ENCODE assay signal across 8 mouse cellular contexts in the genomic region with DNA sequence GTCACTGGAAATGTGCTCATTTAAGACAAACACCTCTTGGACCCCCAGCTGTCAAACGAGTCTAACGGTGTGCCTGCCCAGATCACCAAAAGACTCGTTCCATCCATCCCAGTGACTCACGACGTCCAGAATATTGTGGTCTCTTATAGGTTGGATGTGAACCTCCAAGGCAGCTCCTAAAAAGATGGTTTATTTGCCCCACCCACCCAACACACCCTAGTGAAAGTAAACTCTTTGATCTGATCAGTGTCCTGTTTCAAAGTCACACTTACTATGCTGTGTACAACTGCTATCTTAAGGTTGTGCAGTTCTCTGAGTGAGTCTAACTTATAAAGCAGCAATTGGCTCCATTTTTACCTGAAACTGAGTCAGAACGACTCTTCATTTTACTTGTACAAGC. TPM values are rescaled to one million over a fixed set of nuclear protein-coding genes. Genes with fewer than 3 reads are reported as not detected.
DNase-seq lines count a peak whose midpoint lies in the region; ATAC-seq and TF ChIP-seq lines count a peak whose summit lies in the region.

No protein-coding gene starts in this region.

- WGBS in kidney, embryonic 16.5 days: 18% methylated on average over 6 of the region's 6 CpGs
- 13% methylated on average over 6 of the region's 6 CpGs for WGBS in intestine, embryonic 14.5 days

- H3K79me2 ChIP-seq in myocyte (ENCODE audit: control insufficient read depth, insufficient read depth): peaks cover 20% of the 10 kb centered on the region

- H3K4me2 ChIP-seq in kidney, embryonic 16.5 days (replicated peaks; ENCODE audit: low read depth, low read length): peak overlapping the region; percentile 83
- peak overlapping the region; percentile 85 for H3K4me2 ChIP-seq in intestine, embryonic 14.5 days (ENCODE audit: low read length)
- H3K4me2 ChIP-seq in myocyte (ENCODE audit: low read depth): peak overlapping the region; percentile 92

- H3ac ChIP-seq in myocyte (ENCODE audit: control insufficient read depth, insufficient read length): peak overlapping the region; percentile 11

- no peaks in the 10 kb centered on the region for H3K27me3 ChIP-seq in kidney, embryonic 16.5 days (ENCODE audit: insufficient read depth, low read length)
- H3K27me3 ChIP-seq in intestine, embryonic 14.5 days (replicated peaks; ENCODE audit: control insufficient read depth, insufficient read depth, low read length): no peaks in the 10 kb centered on the region
- no peaks in the 10 kb centered on the region for H3K27me3 ChIP-seq in myocyte (ENCODE audit: control insufficient read depth, insufficient read depth, insufficient read length)

- H3K36me3 ChIP-seq in kidney, embryonic 16.5 days (ENCODE audit: insufficient read depth, low read length): peaks cover 17% of the 10 kb centered on the region
- H3K36me3 ChIP-seq in intestine, embryonic 14.5 days (ENCODE audit: control insufficient read depth, insufficient read depth, low read length): peaks cover 26% of the 10 kb centered on the region
- peaks cover 14% of the 10 kb centered on the region for H3K36me3 ChIP-seq in myocyte (ENCODE audit: control insufficient read depth, insufficient read depth)

- DNase-seq in kidney, adult 8-10 months: no peak
- DNase-seq in c-Kit-positive CD71-positive TER-119-positive erythroid progenitor cells, embryonic 14.5 days (ENCODE audit: low spot score): peak; percentile 26
- DNase-seq in intestine, embryonic 14.5 days (ENCODE audit: low spot score): no peak
- DNase-seq in urinary bladder, postnatal 14 days (ENCODE audit: low spot score): no peak
- DNase-seq in gastrocnemius, postnatal 4 days (ENCODE audit: low spot score in 2 of 2): no peak
- DNase-seq in T-cell, adult 2 months (ENCODE audit: low spot score): no peak

- H3K9ac ChIP-seq in kidney, embryonic 16.5 days (replicated peaks; ENCODE audit: low read length): peak overlapping the region; percentile 84
- peak overlapping the region; percentile 83 for H3K9ac ChIP-seq in intestine, embryonic 14.5 days (ENCODE audit: low read length)

- TF ChIP-seq POLR2A in myocyte (IDR thresholded peaks at IDR 0.05; ENCODE audit: insufficient read length, low read depth): no peak

- peaks cover 12% of the 10 kb centered on the region for H3K4me1 ChIP-seq in kidney, embryonic 16.5 days (ENCODE audit: insufficient read depth, low read length)
- no peaks in the 10 kb centered on the region; the same call in 1 of the 2 replicates for H3K4me1 ChIP-seq in intestine, embryonic 14.5 days (replicated peaks; ENCODE audit: control insufficient read depth, insufficient read depth, low read length)

- 0 out of 2 replicates have a peak overlapping the region, but pooled peaks have one; percentile 9 for H3K27ac ChIP-seq in kidney, embryonic 16.5 days (ENCODE audit: low read length)
- H3K27ac ChIP-seq in intestine, embryonic 14.5 days (ENCODE audit: low read depth): no peak overlapping the region; the same call in 1 of the 2 replicates

- ATAC-seq in kidney, embryonic 16.5 days (ENCODE audit: low FRiP score, low TSS enrichment): no peak; the same call in 1 of the 2 replicates
- ATAC-seq in intestine, embryonic 14.5 days (replicated peaks; ENCODE audit: low FRiP score, low TSS enrichment, low read depth): peak; percentile 16; the same call in 1 of the 2 replicates

- H3K4me3 ChIP-seq in kidney, embryonic 16.5 days (ENCODE audit: low read length): peak overlapping the region; percentile 89
- H3K4me3 ChIP-seq in intestine, embryonic 14.5 days (ENCODE audit: low read depth, low read length): peak overlapping the region; percentile 82
- peak overlapping the region; percentile 92 for H3K4me3 ChIP-seq in myocyte

- H3K9me3 ChIP-seq in kidney, embryonic 16.5 days (ENCODE audit: low read length): no peaks in the 10 kb centered on the region
- no peaks in the 10 kb centered on the region for H3K9me3 ChIP-seq in intestine, embryonic 14.5 days (ENCODE audit: control insufficient read depth, low read length)

TF ChIP-seq in myocyte, 11 proteins besides CTCF, POLR2A, EP300 and RAD21:
- TF ChIP-seq MAX (IDR thresholded peaks at IDR 0.05; ENCODE audit: low read depth) (no peak), REST (IDR thresholded peaks at IDR 0.05; ENCODE audit: insufficient read depth, insufficient read length) (no peak), TCF12 (IDR thresholded peaks at IDR 0.05; ENCODE audit: insufficient read depth, poor library complexity, severe bottlenecking) (no peak), CEBPB (IDR thresholded peaks at IDR 0.05; ENCODE audit: insufficient read depth, poor library complexity, severe bottlenecking) (no peak), E2F4 (IDR thresholded peaks at IDR 0.05; ENCODE audit: insufficient read depth) (no peak), TCF3 (IDR thresholded peaks at IDR 0.05; ENCODE audit: insufficient read length, low read depth) (no peak), MYOD1 (IDR thresholded peaks at IDR 0.05; ENCODE audit: control insufficient read depth in 1 of 3, insufficient read length in 2 of 3, low read depth in 2 of 3) (no peak), SRF (IDR thresholded peaks at IDR 0.05; ENCODE audit: control insufficient read depth, insufficient read length, low read depth) (no peak)

RNA-seq across cellular contexts. Expression of a gene that starts 7.2 kb away (rescaled TPM):
- polyA plus RNA-seq in kidney, embryonic 16.5 days (2015; fragmentation: Nextera tagmentation; extraction: Ambion mirVana): 51.6 and 57.8 TPM in 2 replicates
- polyA plus RNA-seq in intestine, embryonic 14.5 days (2014; fragmentation: Nextera tagmentation; extraction: Ambion mirVana): 49.1 and 53.1 TPM in 2 replicates
- 26.1 TPM for polyA plus RNA-seq in myocyte (2012; fragmentation: generic; extraction: Trizol)
- total RNA-seq in gastrocnemius, postnatal 4 days (2021): 10 to 100 TPM; 14.2 TPM

RNA-seq across cellular contexts. Expression of a gene that starts 7.3 kb away (rescaled TPM):
- 262 and 271 TPM in 2 replicates for polyA plus RNA-seq in kidney, embryonic 16.5 days (2015; fragmentation: Nextera tagmentation; extraction: Ambion mirVana)
- 386 and 427 TPM in 2 replicates for polyA plus RNA-seq in intestine, embryonic 14.5 days (2014; fragmentation: Nextera tagmentation; extraction: Ambion mirVana)
- polyA plus RNA-seq in myocyte (2012; fragmentation: generic; extraction: Trizol): 469 TPM
- 100 to 1,000 TPM; 385 to 388 TPM for total RNA-seq in gastrocnemius, postnatal 4 days (2021)

RNA-seq across cellular contexts. Expression of a gene that starts 51.9 kb away (rescaled TPM):
- 38.2 and 44.5 TPM in 2 replicates for polyA plus RNA-seq in kidney, embryonic 16.5 days (2015; fragmentation: Nextera tagmentation; extraction: Ambion mirVana)
- polyA plus RNA-seq in intestine, embryonic 14.5 days (2014; fragmentation: Nextera tagmentation; extraction: Ambion mirVana): 39.4 and 43.5 TPM in 2 replicates
- polyA plus RNA-seq in myocyte (2012; fragmentation: generic; extraction: Trizol): 15.3 TPM
- 10 to 100 TPM; 22.5 to 28.9 TPM for total RNA-seq in gastrocnemius, postnatal 4 days (2021)
